Mouse (Mus musculus) heart, embryonic 16.5 days (tissue): ENCODE data around the gene Tmem259. TPM values are rescaled to one million over a fixed set of nuclear protein-coding genes. Genes with fewer than 3 reads are reported as not detected.
"Not testable (repeated sequence)": the region's sequence is repeated elsewhere in the genome, so short reads cannot be mapped to it uniquely, and the experiment has no call there.

Experiments used
- ATAC-seq: fragments of 200-750 bp; cut with Nextera tagmentation; replicated peaks from 2 replicates; pipeline ENCODE4 v1.8.0; 2017; ENCODE audit warnings: moderate number of reproducible peaks; ENCODE audit not compliant: insufficient read depth, low FRiP score; ENCODE audit errors: extremely low read depth
- H3K27ac ChIP-seq: fragments of 300-500 bp; sonication (generic); 2 replicates; pipeline ENCODE4 v1.5.1; 2014; ENCODE audit warnings: mild to moderate bottlenecking, low read length, control low read depth, moderate library complexity
- H3K27me3 ChIP-seq: fragments of 300-500 bp; sonication (generic); 2 replicates; pipeline ENCODE4 v1.6.1; 2014; ENCODE audit warnings: low read length, mixed read lengths; ENCODE audit not compliant: control insufficient read depth, insufficient read depth
- H3K36me3 ChIP-seq: fragments of 300-500 bp; sonication (generic); 2 replicates; pipeline ENCODE4 v1.6.1; 2014; ENCODE audit not compliant: control insufficient read depth, insufficient read depth
- H3K4me1 ChIP-seq: fragments of 300-500 bp; sonication (generic); 2 replicates; pipeline ENCODE4 v1.6.1; 2014; ENCODE audit warnings: low read length, mixed read lengths; ENCODE audit not compliant: control insufficient read depth, insufficient read depth
- H3K4me2 ChIP-seq: fragments of 300-500 bp; sonication (generic); 2 replicates; pipeline ENCODE4 v1.6.1; 2014; ENCODE audit warnings: low read depth, mild to moderate bottlenecking, control low read depth, low read length
- H3K4me3 ChIP-seq: fragments of 300-500 bp; sonication (generic); 2 replicates; pipeline ENCODE4 v1.5.1; 2014; ENCODE audit warnings: mild to moderate bottlenecking, control low read depth, low read length
- H3K9ac ChIP-seq: fragments of 300-500 bp; sonication (generic); 2 replicates; pipeline ENCODE4 v1.6.1; 2014; ENCODE audit warnings: low read length, control low read depth
- H3K9me3 ChIP-seq: fragments of 300-500 bp; sonication (generic); replicated peaks from 2 replicates; pipeline ENCODE4 v1.6.1; 2016; ENCODE audit warnings: low read length; ENCODE audit not compliant: control insufficient read depth
- WGBS: fragments of 180-500 bp; shearing (Covaris S2); extraction: QIAGEN DNeasy Blood & Tissue Kit; methylation state at CpG from one replicate; pipeline ENCODE4 v1.1.7; 2014; 5-methylcytosine and 5-hydroxymethylcytosine counted together
- polyA plus RNA-seq: library from polyadenylated mRNA; unstranded; fragments of >200 nt; fragmentation: Nextera tagmentation; extraction: Ambion mirVana; gene quantifications from 2 replicates; pipeline ENCODE4 v1.2.1, GENCODE M21; 2015

Tmem259 gene
- polyA plus RNA-seq, 1 experiment from 2014 or later, result 10.6 TPM

- no peak for ATAC-seq
- H3K27me3 ChIP-seq, result peaks cover 23% of the 10 kb centered on the region
- peaks cover 9% of the 10 kb centered on the region for H3K4me1 ChIP-seq
- WGBS, result 16% methylated on average over 3 of the region's 3 CpGs
- H3K9me3 ChIP-seq, result no peaks in the 10 kb centered on the region
- H3K9ac ChIP-seq, result no peak overlapping the region
- H3K36me3 ChIP-seq, result peaks cover 24% of the 10 kb centered on the region
- H3K4me2 ChIP-seq, result no peak overlapping the region
- H3K4me3 ChIP-seq, result no peak overlapping the region
- H3K27ac ChIP-seq, result no peak overlapping the region
Measured at GRCm38 (mm10) chr10:79969124-79969568, 15.0 kb downstream of the Tmem259 start.

- Histone ChIP-seq H3K4me1 (peaks cover 9% of the 10 kb centered on the region), H3K27me3 (peaks cover 23% of the 10 kb centered on the region), H3K9ac (no peak overlapping the region), H3K9me3 (no peaks in the 10 kb centered on the region), H3K4me2 (no peak overlapping the region), H3K4me3 (no peak overlapping the region), H3K36me3 (peaks cover 29% of the 10 kb centered on the region), H3K27ac (no peak overlapping the region)
- 73% methylated on average over 1 of the region's 1 CpGs for WGBS
- ATAC-seq, result no peak
Measured at GRCm38 (mm10) chr10:79968181-79968580, 15.9 kb downstream of the Tmem259 start.

GRCm38 (mm10) chr10:79966886-79967400, 17.2 kb downstream of the Tmem259 start:
- H3K36me3 ChIP-seq, result peaks cover 36% of the 10 kb centered on the region
- peaks cover 9% of the 10 kb centered on the region for H3K4me1 ChIP-seq
- H3K27me3 ChIP-seq, result peaks cover 20% of the 10 kb centered on the region
- no peak overlapping the region for H3K27ac ChIP-seq
- no peak overlapping the region for H3K4me2 ChIP-seq
- H3K4me3 ChIP-seq, result no peak overlapping the region
- 91% methylated on average over 5 of the region's 5 CpGs for WGBS
- no peaks in the 10 kb centered on the region for H3K9me3 ChIP-seq
- ATAC-seq, result no peak
- no peak overlapping the region for H3K9ac ChIP-seq

GRCm38 (mm10) chr10:79965325-79965724, 18.8 kb downstream of the Tmem259 start:
- Histone ChIP-seq H3K27ac (no peak overlapping the region), H3K36me3 (peaks cover 41% of the 10 kb centered on the region), H3K4me3 (no peak overlapping the region), H3K9me3 (no peaks in the 10 kb centered on the region), H3K4me2 (no peak overlapping the region), H3K4me1 (peaks cover 8% of the 10 kb centered on the region), H3K9ac (no peak overlapping the region), H3K27me3 (peaks cover 5% of the 10 kb centered on the region)
- 85% methylated on average over 5 of the region's 5 CpGs for WGBS
- ATAC-seq, result no peak

- Histone ChIP-seq H3K36me3 (peaks cover 41% of the 10 kb centered on the region), H3K4me1 (peaks cover 8% of the 10 kb centered on the region), H3K9me3 (no peaks in the 10 kb centered on the region), H3K9ac (no peak overlapping the region), H3K4me3 (no peak overlapping the region), H3K27me3 (peaks cover 3% of the 10 kb centered on the region; the same call in 1 of the 2 replicates), H3K27ac (no peak overlapping the region), H3K4me2 (no peak overlapping the region)
- 97% methylated on average over 7 of the region's 7 CpGs for WGBS
- ATAC-seq, result no peak
Measured at GRCm38 (mm10) chr10:79964727-79965126, 19.4 kb downstream of the Tmem259 start.

GRCm38 (mm10) chr10:79960671-79961294, 23.3 kb downstream of the Tmem259 start:
- H3K9me3 ChIP-seq, result no peaks in the 10 kb centered on the region
- 13% methylated on average over 10 of the region's 10 CpGs for WGBS
- no peaks in the 10 kb centered on the region for H3K27me3 ChIP-seq
- peak overlapping the region; percentile 78 for H3K4me3 ChIP-seq
- H3K9ac ChIP-seq, result peak overlapping the region; percentile 77
- peak overlapping the region; percentile 89 for H3K4me2 ChIP-seq
- H3K36me3 ChIP-seq, result peaks cover 28% of the 10 kb centered on the region
- no peak for ATAC-seq
- H3K4me1 ChIP-seq, result peaks cover 8% of the 10 kb centered on the region
- no peak overlapping the region for H3K27ac ChIP-seq

- H3K4me3 ChIP-seq, result peak within 1 kb of the TSS; percentile 78
- peak within 1 kb of the TSS; percentile 89 for H3K4me2 ChIP-seq
- H3K4me1 ChIP-seq, result peaks cover 8% of the 10 kb centered on the region
- peaks cover 24% of the 10 kb centered on the region for H3K36me3 ChIP-seq
- H3K9me3 ChIP-seq, result no peaks in the 10 kb centered on the region
- under 1% methylated on average over 61 of the region's 61 CpGs for WGBS
- H3K27ac ChIP-seq, result peak within 1 kb of the TSS; percentile 63; the same call in 1 of the 2 replicates
- H3K9ac ChIP-seq, result peak within 1 kb of the TSS; percentile 77
- no peaks in the 10 kb centered on the region for H3K27me3 ChIP-seq
- peak; percentile 96 for ATAC-seq
Measured at GRCm38 (mm10) chr10:79959847-79960601, 24.1 kb downstream of the Tmem259 start, which contains the start of gene Wdr18. TSS of gene Wdr18 (plus strand) at chr10:79960152.

- WGBS, result 39% methylated on average over 10 of the region's 10 CpGs
- Histone ChIP-seq H3K4me2 (peak overlapping the region; percentile 89), H3K4me3 (peak overlapping the region; percentile 78), H3K36me3 (peaks cover 18% of the 10 kb centered on the region)
- H3K9ac ChIP-seq, H3K27ac ChIP-seq, ATAC-seq, H3K9me3 ChIP-seq, H3K27me3 ChIP-seq, H3K4me1 ChIP-seq: not testable (repeated sequence)
Measured at GRCm38 (mm10) chr10:79959412-79959811, 24.7 kb downstream of the Tmem259 start.
